Mouse (Mus musculus): ENCODE results near the gene Nebl.

Nebl gene

DNA sequence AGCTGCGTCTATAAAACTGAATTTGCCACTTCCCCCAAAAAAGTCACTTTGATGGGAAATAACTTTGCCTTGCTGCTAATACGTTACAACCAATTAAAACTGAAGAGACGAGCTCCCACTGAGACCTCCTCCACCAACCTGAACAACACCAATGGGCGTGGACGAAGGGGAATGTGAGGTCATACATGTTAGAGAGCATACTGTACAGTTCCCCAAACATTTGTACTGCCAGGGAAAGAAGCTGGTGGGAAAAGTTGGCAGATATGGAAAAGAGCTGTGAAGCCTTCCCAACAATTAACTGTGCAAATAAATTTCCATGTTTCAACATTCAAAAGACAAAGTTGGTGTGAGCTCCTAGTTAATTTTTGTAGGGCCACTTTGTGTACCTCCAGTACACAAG, 25.3 kb downstream of the Nebl start:
- DNase-seq (ENCODE audit: low spot score) = no peak

DNA sequence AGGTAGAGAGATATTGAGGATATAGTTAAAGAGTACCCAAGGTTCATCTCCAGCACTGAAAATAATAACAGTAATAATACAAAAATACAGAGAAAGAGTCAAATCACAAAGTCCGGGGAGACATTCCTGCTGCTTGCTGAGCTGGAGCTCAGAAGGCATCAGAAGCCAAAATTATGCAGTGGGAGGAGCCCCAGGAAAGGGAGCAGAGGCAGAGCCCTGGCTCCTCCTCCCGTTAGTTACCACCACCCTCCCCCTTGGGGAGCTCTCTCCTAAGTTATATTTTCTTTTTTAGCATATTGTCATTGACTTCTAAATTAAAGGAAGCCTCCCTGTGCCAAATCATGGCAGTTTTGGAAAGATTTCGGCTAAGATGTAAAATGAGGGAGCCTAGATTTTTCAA, 25.8 kb downstream of the Nebl start:
- DNase-seq (ENCODE audit: low spot score) = no peak

DNA sequence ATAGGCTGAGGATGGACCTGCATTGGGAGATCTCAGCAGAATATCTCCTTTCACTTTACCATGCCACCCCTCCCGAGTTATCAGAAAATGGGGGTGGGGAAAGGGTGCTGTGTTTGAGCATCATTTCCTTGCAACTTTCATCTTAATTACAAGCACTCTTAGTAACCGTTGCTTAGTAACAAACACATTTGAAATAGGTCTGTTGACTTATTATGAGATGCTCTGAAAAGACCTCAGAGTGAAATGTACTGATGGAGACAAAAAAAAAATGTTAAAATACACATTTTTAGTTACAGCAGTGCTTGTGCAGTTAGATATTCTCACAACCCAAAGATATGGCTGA, 28.1 kb downstream of the Nebl start:
- DNase-seq (ENCODE audit: low spot score) = no peak

DNA sequence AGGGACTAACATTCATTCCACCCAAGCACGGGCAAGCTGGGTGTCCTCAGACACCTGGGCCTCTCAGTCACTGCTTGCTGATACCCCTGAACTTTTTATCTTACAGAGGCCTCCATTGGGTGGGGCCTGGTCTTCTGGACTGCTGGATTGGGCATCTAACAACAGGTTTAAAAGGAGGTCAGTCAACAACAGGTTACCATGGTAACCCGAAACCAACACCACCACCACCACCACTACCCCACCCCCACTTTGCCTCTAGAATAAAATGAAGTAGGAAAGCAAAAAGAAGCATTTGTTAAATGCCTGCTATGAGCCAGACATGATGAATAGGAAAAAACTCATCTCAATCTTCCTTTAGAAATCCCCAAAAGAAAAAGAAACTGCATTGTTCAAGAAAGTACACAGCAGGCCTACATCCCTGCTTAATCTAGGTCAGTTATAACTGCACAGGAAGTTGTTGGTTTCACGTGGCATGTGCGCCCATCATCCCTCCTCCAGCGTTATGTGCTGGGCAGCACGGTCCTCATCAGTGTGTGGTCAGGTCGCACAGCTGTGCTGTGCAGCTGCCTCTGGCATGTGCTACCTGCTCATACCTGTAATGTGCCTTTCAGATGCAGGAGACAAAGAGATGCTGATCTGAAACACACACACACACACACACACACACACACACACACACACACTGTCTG, 28.6 kb downstream of the Nebl start:
- DNase-seq (ENCODE audit: low spot score) = no peak

DNA sequence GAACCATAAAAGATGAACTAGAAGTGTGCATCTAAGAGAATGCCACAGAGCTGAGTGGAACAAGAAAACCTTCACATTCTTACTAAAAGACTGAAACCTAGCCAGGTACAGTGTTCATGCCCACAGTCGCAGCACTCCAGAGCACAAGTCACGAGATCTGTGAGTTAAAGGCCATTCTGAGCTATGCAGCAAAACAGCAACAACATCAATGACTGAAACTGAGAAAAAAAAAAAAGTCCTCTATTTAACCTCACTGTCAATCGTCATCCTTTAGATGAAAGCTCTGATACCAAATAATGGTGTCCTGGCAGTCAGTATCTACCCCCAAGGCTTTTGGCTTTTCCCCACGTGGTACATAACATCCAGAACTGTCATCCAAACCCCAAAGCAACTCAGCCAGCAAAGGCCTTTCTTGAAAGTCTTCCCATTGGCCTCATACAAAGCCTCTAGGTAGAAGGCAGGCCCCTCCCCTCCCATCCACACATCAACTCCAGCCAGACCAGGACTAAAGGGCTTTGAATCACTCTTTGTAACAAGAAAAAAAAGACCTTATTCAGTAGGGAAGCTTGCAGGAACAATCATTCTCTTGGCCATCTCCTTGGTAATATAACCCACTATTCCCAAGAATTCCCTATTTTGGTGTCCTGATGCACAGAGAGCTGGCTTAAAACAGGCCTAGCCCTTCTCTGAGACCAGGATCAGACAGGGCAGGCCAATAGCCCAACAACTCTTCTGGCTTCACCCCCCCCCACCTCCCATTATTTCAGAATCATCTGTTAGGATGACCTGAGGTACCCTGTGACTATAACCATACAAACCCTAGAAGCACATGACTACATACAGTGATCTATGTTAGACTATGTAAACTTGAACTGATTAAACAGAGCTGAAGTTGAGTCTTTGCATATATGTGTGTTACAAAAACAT, 32.8 kb downstream of the Nebl start:
- no peak for DNase-seq (ENCODE audit: low spot score)

DNA sequence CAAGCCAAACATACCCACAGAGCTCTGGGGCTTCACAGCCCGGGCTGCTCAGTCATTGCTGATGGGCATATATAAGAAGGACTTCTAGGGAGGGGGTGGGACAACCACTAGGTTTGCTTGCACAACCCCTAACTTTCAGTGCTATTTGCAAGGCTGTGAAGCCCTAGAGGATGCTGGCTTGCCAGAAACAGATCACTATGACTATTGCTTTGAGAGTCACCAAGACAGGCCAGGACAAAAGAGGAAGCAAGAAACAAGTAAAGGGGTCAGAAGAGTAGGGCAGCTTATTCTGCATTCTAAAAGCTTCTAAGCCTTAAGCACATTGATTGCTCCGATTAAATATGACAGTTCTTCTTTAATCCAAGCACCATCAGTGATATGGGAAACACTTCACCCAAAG, 38.3 kb downstream of the Nebl start:
- no peak for DNase-seq (ENCODE audit: low spot score)

DNA sequence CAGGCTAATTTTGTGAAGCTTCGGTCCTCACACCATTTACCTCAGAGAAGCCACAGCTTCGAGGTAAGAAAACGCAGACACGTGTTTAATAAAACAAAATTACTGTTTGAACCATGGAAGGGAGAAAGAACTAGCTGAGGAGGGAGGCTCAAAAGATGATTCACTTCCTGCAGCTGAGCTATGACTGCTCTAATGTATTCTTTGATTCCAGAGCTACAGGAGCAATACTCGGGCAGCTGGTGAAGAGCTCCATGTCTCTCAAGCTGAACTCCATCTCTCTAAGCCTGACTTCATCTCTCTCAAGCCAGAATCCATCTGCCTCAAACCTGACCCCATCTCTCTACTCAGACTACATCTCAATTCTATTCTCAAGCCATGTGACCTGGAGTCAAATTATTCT, 41.0 kb downstream of the Nebl start:
- no peak for DNase-seq (ENCODE audit: low spot score)

DNA sequence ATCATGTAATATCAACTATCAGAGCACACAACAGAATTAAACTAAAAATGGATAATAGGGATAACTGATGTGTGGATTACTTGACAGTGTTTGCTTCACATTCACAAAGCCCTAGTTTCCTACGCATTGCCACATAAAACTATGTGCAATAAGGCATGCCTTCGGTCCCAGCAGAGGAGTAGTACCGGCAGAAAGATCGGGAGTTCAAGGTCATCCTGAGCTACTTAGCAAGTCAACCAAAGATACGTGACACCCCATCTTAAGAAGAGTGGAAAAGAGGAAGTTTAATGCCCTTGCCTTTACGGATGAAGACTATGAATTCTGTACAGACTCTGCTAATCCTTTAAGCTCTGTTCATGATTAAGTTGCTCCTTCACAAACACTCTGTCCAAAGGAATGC, 44.1 kb downstream of the Nebl start:
- no peak for DNase-seq (ENCODE audit: low spot score)

DNA sequence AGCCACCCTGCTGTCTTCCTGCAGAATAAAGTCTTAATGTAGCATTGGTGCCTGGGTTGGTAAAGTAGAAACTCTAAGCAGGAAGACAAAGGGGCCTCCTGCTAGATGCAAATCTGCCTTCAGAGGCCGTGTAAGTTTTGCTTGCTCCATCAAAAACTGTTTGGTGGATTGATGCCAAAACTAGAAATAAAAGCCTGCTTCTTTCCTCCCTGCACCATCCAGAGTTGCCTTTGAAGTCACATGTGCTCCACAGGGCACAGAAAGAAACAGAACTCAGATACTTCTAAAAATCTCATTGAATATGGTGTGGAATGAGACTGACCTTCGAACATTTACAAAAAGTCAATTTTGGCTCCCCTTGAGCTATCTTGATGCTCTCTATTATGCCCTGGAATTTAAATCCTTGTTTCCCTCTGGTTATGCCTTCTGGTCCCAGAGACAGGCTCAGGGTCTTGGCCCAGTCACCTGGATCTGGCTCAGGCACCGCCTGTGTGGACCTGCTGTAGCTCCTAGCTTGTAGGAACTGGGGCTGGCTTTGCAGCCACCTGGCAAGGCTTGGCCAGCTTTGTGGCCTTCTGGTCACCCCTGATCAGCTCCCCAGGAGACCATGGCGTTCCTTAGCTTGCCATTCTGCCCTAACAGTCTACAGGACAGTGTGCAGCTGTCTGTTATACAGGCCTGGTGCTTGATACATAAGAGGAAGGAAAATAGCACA, 47.8 kb downstream of the Nebl start:
- no peak for DNase-seq (ENCODE audit: low spot score)

DNA sequence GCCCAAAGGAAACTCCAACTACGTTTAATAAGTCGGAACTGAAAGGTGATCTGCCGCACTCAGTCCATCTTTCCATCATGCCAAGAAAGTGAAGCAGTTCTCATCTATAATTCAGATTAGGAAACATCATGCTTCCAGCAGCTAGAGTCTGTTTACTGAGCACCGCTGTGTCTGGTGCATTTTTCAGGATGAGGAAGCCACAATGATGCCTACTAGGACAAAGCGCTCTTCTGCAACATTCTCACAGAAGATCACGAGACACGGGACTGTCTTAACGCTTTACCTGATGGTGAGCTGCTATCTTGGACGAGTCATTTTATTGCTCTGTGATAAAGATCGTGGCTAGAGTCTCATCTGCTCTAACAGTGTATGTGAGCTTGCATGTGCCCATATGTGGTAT, 59.1 kb downstream of the Nebl start:
- no peak for DNase-seq (ENCODE audit: low spot score)

DNA sequence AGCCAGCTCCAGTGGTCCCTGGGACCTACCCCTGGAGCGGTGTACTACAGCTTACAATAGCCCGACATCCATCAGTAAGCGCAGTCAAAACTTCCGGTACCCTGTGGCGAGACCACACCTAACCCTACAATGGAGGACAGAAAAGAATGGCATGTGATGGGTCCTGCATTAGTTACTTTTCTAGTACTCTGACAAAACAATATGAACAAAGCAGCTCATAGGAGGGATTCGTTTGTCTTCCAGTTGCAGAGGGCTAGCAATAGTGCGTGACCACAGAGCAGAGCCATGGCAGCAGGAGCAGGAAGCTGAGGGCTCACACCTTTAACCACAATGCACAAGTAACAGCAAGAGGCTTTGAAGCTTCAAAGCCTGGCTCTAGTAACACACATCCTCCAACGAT, 59.7 kb downstream of the Nebl start:
- no peak for DNase-seq (ENCODE audit: low spot score)

DNA sequence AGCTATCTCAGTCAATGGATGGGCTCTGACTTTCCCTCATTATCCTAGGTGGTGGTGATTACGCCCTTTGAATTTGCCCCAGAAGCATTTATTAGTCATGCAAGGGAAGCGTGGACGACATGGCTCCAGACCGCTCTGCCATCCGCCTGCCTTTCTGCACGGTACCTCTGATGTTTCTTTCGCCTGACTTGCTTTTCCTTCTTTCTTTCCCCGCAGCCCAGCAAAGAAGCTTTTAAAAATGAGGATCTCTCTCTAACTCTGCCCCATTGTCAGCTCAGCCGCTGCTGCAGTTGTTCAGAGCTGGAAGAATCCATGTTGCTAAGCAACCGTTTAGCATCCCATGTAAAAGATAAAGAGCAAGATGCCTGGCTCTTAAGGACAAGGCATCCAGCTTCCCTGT, 61.3 kb downstream of the Nebl start:
- DNase-seq (ENCODE audit: low spot score) = no peak

DNA sequence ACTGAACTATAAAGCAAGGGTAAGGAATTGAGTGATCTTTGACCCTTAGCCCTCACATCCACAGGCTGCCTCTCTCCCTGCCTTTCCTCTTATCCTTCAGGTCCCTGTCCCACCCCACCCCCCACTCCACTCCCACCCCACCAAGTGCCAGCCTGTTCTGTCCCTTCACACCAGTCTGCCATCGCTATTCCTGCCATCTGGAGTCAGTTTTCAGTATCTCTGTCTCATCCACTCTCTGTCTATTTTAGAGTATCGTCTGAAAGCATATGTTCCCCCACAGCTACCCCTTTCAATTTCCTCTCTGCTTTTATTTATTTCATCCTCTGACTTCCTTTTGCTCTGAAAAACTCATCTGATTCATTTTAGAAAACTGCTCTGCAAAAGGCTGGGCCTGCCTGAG, 62.3 kb downstream of the Nebl start:
- DNase-seq (ENCODE audit: low spot score) = no peak

DNA sequence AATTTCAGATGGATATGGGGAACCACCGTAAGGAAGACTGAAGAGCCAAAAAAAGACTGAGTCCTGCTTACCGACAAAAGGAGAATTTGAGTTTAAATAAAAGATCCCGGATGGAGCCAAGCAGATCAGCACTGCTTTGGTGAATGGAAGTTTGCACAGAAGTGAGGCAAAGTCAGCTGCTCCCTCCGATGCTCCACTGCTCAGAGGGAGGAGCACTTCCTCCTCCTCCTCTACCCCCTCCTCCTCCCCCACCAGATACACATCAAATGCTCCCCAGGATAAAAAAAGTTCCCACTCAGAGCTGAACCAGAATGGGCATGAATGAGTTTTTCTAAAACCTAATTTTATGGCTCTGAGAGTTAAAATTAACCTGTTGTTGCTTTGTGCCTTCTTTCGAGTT, 73.1 kb downstream of the Nebl start:
- no peak for DNase-seq (ENCODE audit: low spot score)

DNA sequence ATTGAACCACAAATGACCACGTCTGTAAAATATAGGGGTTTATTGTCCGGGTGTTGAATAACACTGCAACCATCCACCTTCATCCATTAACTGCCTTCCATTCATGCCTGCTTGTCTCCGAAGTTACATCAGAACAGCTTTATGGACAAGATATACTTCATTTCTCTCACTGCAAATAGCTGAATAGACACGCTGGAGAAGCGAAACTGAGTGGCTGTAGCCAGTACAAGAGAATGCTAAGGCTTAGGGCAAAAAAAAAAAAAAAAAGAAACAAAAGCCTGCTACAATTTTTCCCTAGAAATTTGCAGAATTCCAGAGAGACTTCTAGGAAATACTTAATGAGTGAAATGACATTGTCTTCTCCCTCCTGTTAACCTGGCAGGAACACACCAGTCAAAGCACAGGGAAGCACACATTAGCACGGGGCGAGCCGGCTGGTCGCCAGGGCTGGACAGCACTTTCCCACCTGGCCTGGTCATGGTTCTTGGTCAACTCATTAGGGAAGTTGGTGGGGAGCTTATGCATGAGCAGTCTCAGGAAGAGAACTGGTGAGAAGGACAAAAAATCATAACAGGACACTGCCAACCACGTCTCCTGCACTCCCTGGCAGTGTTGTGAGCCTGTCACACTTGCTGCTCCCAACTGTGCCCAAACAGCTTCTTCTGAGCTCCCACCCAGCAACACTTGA, 81.0 kb downstream of the Nebl start:
- DNase-seq (ENCODE audit: low spot score) = no peak

DNA sequence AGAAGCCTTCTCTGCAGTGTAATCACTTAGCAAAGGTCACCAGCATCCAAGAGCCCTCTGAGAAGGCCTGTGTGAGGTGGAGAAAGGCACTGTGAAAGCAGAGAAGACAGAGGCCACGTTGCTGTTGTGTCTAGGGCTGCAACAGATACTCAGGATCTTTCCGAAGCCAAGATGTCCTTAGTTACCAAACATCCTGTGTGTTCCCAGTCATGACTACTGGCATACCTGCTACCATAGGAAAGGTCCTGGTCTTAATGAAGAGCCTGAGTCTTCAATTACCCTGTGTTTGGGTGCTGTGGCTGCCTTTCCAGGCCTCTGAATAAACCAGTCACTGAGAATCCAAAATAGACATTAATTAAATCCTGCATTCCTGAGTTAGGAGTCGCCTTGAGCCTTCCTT, 81.5 kb downstream of the Nebl start:
- DNase-seq (ENCODE audit: low spot score) = no peak

DNA sequence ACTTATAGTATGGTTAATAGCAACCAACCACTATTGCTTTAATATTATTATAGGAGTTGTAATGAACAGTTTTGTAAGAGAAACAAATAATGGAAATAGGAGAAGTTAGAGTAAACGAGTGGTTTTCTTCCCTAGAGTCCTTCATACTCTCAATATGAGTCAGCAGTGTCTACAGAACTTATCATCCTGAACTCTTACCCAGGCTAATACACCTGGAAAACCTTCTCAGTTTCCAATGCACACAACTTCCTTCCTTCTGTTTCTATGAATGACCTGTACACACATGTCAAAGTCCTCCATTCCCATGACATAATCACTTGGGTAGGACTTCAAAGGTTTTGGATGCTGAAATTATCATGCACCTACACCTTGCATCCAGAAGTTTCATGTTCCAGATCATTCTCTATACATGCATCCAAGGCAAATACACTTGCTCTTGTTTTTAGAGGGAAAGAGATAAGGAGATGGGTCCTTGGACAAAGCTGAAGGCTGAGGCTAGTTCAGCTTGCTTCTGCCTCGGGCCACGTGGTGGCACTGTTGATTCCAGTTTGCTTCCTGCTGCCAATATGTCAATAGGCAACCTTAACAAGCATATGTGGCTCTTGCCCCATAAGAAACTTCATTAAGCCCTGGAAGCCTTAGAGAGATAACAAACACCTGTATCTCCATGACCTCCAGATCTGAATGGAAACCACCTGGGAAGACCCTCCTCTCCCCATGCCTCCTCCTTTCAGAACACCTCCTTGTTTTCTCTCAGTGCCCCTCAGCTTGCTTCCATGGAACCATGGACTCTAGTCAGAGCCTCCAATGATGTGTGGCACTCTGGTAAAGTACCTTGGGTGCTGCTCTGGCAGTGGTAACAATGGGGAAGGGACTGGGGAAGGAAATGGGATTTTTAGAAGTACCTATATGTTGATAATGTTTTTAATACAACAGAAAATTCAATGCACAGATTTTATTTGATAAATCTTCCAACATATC, 86.7 kb downstream of the Nebl start:
- DNase-seq (ENCODE audit: low spot score) = no peak

DNA sequence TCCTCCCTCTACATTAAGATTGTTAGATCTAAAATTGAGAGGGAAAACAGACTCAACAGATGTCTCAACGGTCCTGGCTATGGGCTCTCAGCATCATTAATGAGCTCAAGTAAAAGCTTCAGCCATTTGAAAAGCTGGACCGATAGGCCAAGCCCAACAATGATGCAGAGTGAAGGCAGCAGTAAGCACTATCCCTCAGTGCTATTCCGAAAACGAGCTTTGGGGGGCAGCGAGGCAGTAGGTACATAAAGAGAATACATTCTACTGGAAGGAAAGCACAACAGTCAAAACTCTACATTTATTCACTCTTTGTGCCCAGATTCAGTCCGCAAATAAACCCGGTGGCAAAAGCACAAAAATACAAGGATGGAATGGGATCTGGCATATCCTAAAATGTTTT, 87.4 kb downstream of the Nebl start:
- DNase-seq (ENCODE audit: low spot score) = no peak

DNA sequence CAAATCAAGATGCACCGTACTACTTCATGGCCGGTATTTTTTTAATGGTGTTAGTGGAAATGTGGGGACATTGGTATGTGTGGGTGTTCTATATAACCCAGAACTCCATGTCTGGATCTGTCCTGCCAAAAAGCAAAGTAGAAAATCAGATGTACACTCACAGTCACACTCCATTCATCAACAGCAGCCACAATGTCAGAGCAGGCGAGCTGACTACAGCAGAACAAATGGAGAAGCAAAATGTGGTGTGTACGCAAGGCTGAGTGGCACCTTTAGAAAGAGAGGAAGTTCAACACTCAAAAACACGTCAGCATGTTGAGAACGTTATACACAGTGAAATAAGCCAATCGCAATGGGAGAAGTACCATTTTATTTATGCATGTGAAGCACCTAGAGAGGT, 88.5 kb downstream of the Nebl start:
- DNase-seq (ENCODE audit: low spot score) = no peak

DNA sequence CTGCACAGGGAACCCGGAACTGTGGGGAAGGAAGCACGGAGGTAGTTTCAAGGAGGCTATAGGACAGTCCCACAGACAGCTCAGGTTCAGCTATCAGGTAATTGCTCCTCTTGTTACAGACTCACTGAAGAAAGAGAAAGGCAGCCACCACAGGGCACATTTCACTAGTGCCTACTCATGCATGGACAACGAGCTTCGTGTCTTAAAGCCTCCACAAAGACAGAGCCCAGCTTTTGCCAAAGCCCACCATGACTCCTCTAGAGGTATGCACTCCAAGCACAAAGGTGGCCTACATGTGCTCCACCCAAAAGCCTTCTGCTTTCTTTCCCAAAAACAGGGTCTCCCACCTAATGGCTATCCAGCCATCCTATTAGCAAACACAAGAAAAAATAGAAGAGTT, 90.4 kb downstream of the Nebl start:
- DNase-seq (ENCODE audit: low spot score) = no peak

DNA sequence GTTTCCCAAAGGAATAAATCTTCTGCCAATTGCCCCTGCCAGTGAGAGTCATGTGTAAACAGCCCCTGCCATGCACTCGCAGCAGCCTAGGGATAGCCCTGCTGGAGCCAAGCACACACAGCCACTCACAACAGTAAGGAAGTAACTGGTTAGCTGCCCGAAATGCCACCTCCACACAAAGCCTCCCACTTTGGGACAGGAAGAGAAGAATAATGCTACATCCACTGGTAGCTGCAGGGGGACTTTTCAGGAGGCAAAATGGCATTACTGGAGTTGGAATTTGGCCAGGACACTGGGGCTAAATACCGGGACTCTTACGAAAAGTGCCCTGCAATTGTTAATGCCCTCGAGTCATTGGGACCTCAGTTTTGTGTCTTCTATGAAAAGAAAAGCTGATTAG, 92.6 kb downstream of the Nebl start:
- DNase-seq (ENCODE audit: low spot score) = no peak

Data from c-Kit-positive CD71-positive TER-119-positive erythroid progenitor cells, embryonic 14.5 days (primary cell).